Mouse (Mus musculus): ENCODE data around the gene Myoz1.

The Myoz1 gene

DNA sequence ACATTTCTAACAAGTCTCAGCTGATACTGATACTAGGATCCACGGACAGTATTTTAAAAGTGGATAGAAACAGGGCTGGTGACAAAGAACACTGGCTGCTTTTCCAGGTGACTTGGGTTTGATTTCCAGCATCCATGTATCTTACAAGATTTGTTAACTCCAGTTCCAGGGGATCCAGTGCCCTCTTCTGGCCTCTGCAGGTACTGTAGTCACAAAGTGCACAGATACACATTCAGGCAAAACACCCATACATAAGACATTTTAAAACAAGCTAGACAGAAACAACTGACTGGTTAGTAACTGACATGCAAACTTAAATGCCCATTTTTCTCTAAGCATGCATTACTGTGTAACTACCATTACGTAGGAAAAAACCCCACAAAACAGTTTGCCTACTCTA lies 16.6 kb upstream of the Myoz1 start:
- peak; percentile 69 for DNase-seq (ENCODE audit: low spot score)

DNA sequence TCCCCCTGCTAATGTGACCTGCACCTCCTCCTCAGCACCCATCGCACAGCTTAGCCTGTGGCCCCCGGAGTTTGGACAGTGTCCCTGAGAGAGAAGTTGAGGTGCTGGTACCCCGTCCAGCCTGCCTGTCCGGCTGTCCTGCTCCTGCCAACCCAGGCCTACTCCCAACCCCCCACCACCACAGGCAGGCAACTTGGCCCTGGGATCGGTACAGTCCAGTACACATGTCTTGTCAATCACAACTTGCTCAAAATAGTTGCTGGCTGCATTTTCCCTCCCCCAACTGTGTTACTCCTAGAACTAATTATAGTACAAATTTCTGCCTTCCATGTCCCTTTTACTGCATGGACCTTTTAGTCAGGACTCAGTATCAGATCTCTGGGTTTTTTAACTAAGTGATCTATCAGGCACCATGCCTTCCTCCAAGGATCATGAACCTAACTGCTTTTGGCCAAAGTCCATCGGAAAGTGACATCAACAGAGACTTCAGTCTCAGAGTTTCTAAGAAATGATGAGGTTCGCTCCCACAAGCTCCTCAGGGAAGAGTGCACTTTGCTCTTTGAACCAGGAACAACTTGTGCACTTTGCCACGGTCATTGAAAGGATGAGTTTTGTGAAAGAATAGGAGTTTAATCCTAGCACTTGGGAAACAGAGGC lies 11.9 kb upstream of the Myoz1 start, which contains the start of gene Synpo2l:
Synpo2l (minus strand) TSS at position 201 of the 657 bp plus-strand sequence.
- no peak for DNase-seq (ENCODE audit: low spot score)

DNA sequence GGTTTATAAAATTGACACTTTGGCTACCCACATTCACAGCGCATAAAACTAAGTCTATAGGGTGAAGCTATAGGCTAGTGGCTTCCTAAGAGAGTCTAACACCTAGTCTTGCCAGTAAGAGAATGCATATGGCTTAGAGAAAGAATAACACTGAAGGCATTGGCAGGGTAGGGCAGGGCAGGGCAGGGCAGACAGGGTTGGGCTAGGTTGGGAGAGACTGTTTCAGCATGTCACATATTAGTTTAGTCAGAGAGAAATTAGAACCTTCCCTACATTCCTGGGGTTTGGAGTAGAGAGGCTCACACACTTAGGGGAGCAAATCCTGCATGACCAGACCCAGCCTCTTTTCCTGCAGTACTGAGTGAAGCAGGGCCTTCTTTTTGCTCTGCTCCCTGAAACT lies 11.1 kb upstream of the Myoz1 start:
- no peak for DNase-seq (ENCODE audit: low spot score)

- no peak for DNase-seq (ENCODE audit: low spot score)
These were observed 8.1 kb upstream of the Myoz1 start for GRCm38 (mm10) chr14:20664436-20664835.

- DNase-seq (ENCODE audit: low spot score) = no peak
These were observed 7.3 kb upstream of the Myoz1 start for GRCm38 (mm10) chr14:20663601-20664000.

DNA sequence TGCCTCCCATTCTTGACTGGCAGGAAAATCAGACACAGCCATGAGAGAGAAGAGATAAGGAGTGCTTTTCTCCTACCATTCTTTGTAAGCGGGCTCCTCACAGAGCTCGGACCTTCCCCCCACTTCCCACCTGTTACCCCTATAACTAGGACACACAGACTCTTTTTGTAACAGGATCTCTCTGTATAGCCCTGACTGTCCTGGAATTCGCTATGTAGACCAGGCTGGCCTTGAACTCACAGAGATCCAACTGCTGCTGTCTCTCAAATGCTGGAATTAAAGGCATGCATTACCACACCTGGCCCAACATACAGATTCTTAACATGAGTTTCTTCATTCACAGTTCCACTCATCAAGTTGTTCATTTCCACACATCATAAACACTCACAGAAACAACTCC lies 6.4 kb upstream of the Myoz1 start:
- DNase-seq (ENCODE audit: low spot score) = no peak

GRCm38 (mm10) chr14:20661661-20662331 lies 5.5 kb upstream of the Myoz1 start:
- DNase-seq (ENCODE audit: low spot score) = peak; percentile 32

DNA sequence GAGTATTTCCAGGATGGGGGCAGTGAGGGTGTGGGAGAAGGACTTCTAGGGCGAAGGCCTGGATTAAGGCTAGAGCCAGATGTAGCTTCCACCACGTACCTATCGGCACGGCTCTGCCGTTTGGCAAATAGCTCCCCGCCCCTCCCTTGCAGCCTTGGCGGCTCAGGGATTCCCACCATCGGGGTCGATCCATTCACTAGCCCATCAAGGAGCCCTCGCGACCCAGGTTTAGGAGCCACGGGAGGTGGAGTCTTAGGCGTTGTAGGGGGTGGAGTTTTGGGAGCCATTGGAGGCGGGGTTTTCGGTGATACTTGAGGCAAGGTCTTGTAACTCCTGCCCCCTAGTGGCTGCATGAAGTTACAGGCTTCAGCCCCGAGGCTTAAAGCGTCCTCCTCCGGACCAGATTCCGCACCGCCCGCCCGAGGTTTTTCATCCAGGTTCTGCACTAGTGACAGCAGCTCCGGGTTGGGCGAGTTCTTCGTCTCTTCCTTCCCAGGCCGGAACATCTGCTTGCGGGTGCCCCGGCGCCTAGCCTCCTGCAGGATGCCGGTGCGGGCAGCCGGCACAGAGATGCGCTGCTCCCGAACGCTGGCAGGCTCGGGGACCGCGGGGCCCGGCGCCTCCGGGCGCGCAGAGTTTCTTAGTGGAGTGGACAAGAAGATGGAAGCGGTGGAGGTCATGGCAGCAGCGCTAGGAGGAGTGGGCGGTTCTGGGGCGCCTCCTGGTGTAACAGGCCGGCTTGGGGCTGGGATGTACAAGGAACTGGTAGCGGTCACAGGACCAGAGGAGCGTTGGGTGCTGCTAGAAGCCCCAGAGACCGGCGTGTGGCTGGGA lies 4.7 kb upstream of the Myoz1 start:
- peak; percentile 100 for DNase-seq (ENCODE audit: low spot score)

- no peak for DNase-seq (ENCODE audit: low spot score)
These were observed 3.3 kb upstream of the Myoz1 start for GRCm38 (mm10) chr14:20659687-20660086.

DNA sequence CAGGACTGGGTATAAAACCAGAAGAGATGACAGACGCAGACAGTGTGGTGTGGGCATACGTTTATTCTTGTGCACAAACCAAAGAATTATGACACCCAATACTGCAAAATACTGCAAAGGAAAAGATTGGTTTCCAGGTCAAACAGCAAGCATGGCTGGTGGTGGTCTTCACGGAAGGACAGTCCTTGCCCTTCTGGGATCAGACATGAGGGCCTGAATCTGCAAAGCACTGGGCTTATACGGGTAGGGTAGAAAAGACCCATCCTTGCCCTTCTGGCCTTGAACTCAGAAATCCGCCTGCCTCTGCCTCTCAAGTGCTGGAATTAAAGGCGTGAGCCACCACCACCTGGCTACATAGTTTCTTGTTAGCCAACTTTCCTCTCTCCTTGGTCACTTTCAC lies 2.6 kb upstream of the Myoz1 start:
- no peak for DNase-seq (ENCODE audit: low spot score)

DNA sequence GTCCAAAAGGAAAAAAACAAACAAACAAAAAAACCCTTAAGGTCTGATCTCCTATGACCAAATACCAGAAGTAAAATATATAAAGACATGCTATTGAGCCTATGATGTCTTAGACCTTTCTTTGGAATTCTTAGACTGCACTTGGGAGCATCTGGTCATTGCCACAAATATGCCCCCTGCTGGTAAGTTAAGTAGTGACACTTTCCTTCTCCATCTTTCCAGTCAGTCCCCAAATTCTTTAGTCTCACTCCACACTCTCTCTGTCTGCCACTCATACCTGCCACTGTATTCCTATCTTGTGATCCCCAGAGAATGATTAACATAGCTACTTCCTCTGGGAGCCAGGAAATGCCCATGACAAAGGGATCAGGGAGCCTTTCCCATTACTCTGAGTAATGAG lies 2.0 kb upstream of the Myoz1 start:
- peak; percentile 78 for DNase-seq (ENCODE audit: low spot score)

DNA sequence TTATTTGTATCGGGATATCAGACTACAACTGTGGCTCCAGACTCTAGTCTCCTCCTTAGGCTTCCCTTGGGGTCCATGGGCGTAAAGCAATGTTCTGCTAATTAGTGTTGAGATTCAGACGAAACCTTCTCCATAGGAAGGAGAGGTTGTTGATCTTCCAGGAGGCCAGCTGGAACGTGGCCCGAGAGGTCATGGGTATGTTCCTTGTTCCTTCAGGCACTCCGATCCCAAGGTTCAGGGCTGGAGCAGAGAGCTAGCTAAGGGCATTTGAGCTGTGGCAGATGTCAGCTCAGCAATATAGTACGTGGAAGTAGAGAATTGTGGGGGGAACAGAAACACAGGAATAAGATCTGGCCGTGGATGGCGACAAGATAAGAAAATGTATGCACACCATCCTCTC lies 609 bp downstream of the Myoz1 start:
- DNase-seq (ENCODE audit: low spot score) = no peak

DNA sequence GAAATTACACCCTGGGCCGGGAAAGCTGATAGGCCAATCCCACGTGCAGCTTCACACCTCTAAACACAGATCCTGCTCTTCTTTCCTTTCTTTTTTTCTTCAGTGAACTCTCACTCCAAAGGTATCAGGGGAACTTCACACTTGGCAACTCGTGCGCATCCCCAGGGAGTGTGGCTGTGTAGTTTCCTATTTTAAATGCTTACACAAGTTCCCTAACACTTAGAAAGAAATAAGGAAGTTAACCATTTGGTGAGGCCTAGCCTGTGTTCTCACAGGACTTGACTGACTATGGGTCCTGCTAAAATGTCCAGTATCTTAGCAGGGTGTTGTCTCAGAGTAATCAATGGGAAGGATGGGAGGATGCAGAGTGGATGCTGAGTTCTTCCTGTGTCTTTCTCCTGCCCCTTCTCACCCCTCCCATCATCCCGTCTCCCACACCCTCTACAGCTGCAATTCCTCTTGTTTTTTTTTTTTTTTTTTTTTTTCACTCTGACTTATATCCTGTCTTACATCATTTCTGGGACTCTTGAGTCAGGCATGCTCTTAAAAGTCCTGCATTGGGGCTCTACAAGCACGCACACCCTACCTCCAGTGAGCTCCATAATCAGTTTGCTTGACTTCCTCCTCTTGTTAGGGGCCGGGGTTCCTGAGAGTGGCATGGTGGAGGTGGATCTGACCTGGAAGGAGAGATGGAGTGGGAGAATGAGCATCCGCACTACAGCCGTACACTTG lies 1.5 kb downstream of the Myoz1 start:
- DNase-seq (ENCODE audit: low spot score) = no peak

- DNase-seq (ENCODE audit: low spot score) = no peak
These were observed 4.6 kb downstream of the Myoz1 start for GRCm38 (mm10) chr14:20651722-20652256.

- DNase-seq (ENCODE audit: low spot score) = no peak
These were observed 5.3 kb downstream of the Myoz1 start for GRCm38 (mm10) chr14:20651000-20651399.

GRCm38 (mm10) chr14:20646381-20646780 lies 10.0 kb downstream of the Myoz1 start:
- DNase-seq (ENCODE audit: low spot score) = no peak

- DNase-seq (ENCODE audit: low spot score) = peak; percentile 28
These were observed 10.8 kb downstream of the Myoz1 start for GRCm38 (mm10) chr14:20645547-20645946.

DNA sequence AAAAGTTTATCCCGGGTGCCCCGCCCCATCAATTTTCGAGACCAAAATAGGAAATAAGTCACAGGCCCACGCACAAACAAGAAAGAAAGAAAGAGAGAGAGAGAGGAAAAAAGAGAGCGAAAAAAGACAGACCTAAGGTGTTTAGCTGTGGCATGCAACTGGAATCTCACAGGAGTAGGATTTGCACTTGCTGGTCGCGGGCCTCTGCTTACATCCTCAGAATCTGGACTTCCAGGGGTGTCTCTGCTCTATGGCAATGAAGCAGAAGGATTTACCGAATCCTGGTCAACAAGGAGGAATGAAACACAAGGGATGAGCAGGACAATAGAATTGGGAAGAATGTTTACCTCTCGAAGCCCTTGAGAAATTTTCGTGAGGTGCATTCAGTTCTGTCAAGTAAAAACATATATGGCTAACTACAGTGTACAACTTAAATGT lies 14.9 kb downstream of the Myoz1 start:
- DNase-seq (ENCODE audit: low spot score) = peak; percentile 53

DNA sequence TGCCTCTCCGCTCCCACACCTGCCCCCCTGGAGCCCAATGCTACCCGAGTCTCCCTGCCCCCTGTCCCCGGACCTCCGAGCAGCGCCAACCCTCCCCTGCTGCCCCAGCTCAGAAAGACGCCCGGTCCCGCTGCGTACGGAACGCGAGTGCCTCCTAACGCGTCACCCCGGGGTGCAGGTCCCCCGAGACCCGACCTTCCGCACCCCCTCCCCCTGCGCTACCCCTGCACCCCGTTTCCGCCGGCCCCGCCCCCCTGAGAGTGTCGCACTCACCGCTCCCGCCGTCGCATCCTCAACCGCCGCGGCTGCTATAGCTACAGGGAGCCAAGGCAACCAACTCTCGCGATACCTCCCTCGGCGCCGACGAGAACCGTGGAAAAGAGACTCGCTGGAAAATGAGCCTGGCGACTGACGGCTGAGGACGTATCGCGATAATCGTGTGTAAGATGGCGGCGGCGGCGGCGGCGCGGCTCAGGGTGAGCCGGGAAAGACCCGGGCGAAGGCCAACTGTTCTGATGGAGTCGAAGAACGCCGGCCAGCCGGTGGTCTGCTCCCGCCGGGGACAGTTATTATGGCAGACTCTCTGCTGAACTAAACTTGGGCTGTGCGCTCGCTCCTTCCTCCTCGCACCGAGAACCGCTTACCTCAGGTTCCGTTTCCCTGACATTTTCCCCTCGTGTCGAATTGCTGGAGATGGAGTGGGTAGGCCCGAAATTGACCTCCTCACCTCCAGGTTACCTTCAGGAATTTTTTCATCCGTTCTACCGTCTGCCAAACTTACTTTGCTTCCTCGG lies 15.5 kb downstream of the Myoz1 start, which contains the start of gene Usp54:
Usp54 (minus strand) TSS at position 420 of the 794 bp plus-strand sequence.
- DNase-seq (ENCODE audit: low spot score) = peak; percentile 99

DNA sequence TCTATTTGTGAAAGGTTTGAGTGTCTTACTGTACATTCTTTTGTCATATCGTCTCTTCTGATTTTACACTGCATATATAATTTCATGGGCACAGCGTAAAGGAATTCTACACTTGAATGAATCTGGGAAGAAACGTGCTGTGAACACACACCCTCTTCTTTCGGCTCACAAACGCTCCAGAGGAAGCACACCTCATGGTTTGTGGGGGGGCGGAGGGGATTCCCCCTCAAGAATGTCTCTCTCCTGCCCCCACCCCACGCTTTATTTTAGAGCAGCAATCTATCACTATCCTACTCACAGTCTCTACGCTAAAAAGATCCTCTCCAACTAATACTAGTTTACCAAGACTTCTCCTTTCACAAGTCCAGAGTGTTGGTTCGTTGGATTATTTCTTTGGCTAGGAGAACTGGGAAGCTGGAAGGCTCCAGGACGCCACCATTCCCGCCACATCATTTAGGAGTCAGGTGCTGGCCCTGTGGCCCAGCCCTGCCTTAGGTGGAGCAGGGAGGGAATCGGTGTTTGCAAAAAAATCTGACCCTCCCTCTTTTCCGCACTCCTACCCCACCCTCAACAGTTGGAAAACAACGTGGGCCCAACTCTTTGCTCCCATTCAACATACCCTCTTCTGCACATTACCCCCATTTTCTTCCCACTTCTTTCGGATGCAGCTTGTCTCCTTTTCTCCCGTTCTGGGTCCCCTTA lies 16.3 kb downstream of the Myoz1 start:
- DNase-seq (ENCODE audit: low spot score) = peak; percentile 57
